Mouse (Mus musculus) forebrain, embryonic 14.5 days (tissue): Measurements from ENCODE around the gene Grb10. TPM values are rescaled to one million over a fixed set of nuclear protein-coding genes. Genes with fewer than 3 reads are reported as not detected.

Source experiments
- polyA plus RNA-seq: library from polyadenylated mRNA; unstranded; fragments of >200 nt; fragmentation: Nextera tagmentation; extraction: Ambion mirVana; gene quantifications from 2 replicates; pipeline ENCODE4 v1.2.1, GENCODE M21; 2014

Grb10 gene
- polyA plus RNA-seq, 1 experiment from 2014 or later, result 66.2 TPM

Other genes starting within 250 kb of the Grb10 start
- gene Fignl1, start 229.7 kb downstream of the Grb10 start, polyA plus RNA-seq, result 38.2 and 40.2 TPM in 2 replicates
- 7.3 TPM in 2 replicates for gene Ddc, start 140.5 kb downstream of the Grb10 start, polyA plus RNA-seq